Mouse (Mus musculus) layer of hippocampus, adult 11-12 months (tissue): ENCODE results near the gene Mzt1.

Experiments used
- DNase-seq: peaks from one replicate; pipeline ENCODE4 v3.0.0; 2022; ENCODE audit warnings: low spot score

Gene Mzt1

GRCm38 (mm10) chr14:99010920-99011313 lies 35.0 kb downstream of the Mzt1 start:
- DNase-seq, result no peak

- DNase-seq, result no peak
Measured at GRCm38 (mm10) chr14:99010224-99010919, 35.6 kb downstream of the Mzt1 start.

- no peak for DNase-seq
Measured at GRCm38 (mm10) chr14:98994218-98994617, 51.7 kb downstream of the Mzt1 start, which contains the start of gene Rpl36a-ps1. Rpl36a-ps1 (minus strand) TSS chr14:98994318.

- DNase-seq, result no peak
Measured at GRCm38 (mm10) chr14:98992482-98992881, 53.5 kb downstream of the Mzt1 start.

- no peak for DNase-seq
Measured at GRCm38 (mm10) chr14:98990636-98991035, 55.3 kb downstream of the Mzt1 start.

- no peak for DNase-seq
Measured at GRCm38 (mm10) chr14:98989818-98990217, 56.1 kb downstream of the Mzt1 start.
